ENCODE assay signal across 8 mouse cellular contexts in the genomic region with DNA sequence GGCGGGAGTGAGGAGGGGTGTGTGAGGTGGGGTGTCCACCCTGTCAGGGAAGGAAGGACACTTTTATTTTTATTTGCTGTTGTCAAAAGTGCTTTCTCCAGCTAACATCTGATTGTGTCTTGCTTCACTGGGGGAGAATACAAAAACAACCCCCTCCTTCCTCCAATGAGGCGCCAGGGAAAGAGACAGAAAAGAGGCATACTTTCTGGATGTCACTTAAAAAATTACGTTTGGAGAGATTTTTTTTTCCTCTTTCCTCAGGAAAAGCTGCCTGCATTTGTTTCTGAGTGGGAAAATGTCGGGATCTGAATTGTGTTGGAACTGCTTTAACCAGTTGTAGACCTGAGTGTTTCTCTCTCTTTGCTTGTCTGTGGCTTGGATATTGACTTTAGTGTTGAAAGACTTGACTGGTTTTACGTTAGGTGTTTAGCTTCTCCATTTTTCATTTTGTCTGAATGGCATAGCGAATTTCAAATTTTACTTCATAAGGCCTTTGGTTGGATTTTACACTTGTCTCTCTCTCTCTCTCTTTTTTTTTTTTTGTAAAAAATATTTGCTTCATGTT. TPM values are rescaled to one million over a fixed set of nuclear protein-coding genes. Genes with fewer than 3 reads are reported as not detected.
DNase-seq lines count a peak whose midpoint lies in the region; ATAC-seq and TF ChIP-seq lines count a peak whose summit lies in the region.

No protein-coding gene starts in this region.

- H3K27me3 ChIP-seq in heart, embryonic 14.5 days (ENCODE audit: control insufficient read depth, insufficient read depth, low read length) = no peaks in the 10 kb centered on the region
- H3K27me3 ChIP-seq in liver, embryonic 15.5 days = no peaks in the 10 kb centered on the region
- H3K27me3 ChIP-seq in stomach, embryonic 15.5 days (replicated peaks) = no peaks in the 10 kb centered on the region

- no peaks in the 10 kb centered on the region for H3K36me3 ChIP-seq in heart, embryonic 14.5 days (ENCODE audit: control insufficient read depth, insufficient read depth, low read length)
- H3K36me3 ChIP-seq in liver, embryonic 15.5 days (replicated peaks) = no peaks in the 10 kb centered on the region
- H3K36me3 ChIP-seq in stomach, embryonic 15.5 days = no peaks in the 10 kb centered on the region

- H3K4me1 ChIP-seq in bone marrow macrophage, adult 2 months (ENCODE audit: control insufficient read depth, insufficient read depth, low read length) = peaks cover 6% of the 10 kb centered on the region; the same call in 1 of the 2 replicates
- peaks cover 0 to 8% of the 10 kb centered on the region in 2 experiments; a peak in 2 of 4 replicates for H3K4me1 ChIP-seq in heart, embryonic 14.5 days (ENCODE audit: control insufficient read depth in 2 of 2, insufficient read depth in 2 of 2, low read length in 2 of 2)
- peaks cover 14% of the 10 kb centered on the region for H3K4me1 ChIP-seq in liver, embryonic 15.5 days (replicated peaks)
- peaks cover 3% of the 10 kb centered on the region; the same call in 1 of the 2 replicates for H3K4me1 ChIP-seq in stomach, embryonic 15.5 days

- peak; percentile 4 to 10 for DNase-seq in layer of hippocampus, postnatal 14 days (ENCODE audit: low spot score in 2 of 2)
- DNase-seq in layer of hippocampus, adult 18-20 months (ENCODE audit: low spot score in 2 of 2) = no peak
- DNase-seq in cerebellum, postnatal 14 days = no peak
- DNase-seq in urinary bladder, postnatal 36 days (ENCODE audit: low spot score in 2 of 2) = no peak

- peak overlapping the region; percentile 96 for H3K9ac ChIP-seq in heart, embryonic 14.5 days (ENCODE audit: low read length)
- H3K9ac ChIP-seq in liver, embryonic 15.5 days = peak overlapping the region; percentile 92
- peak overlapping the region; percentile 92 for H3K9ac ChIP-seq in stomach, embryonic 15.5 days

- 7% methylated on average over 5 of the region's 6 CpGs for WGBS in heart, embryonic 14.5 days
- 3% methylated on average over 6 of the region's 6 CpGs for WGBS in liver, embryonic 15.5 days (ENCODE audit: insufficient replicate concordance)
- 4% methylated on average over 6 of the region's 6 CpGs for WGBS in stomach, embryonic 15.5 days

- H3K27ac ChIP-seq in bone marrow macrophage, adult 2 months (ENCODE audit: insufficient read depth, low read depth, low read length) = peak overlapping the region; percentile 3; the same call in 1 of the 2 replicates
- peak overlapping the region; percentile 95 for H3K27ac ChIP-seq in heart, embryonic 14.5 days (replicated peaks in 1 of 2; ENCODE audit: control insufficient read depth in 1 of 2, insufficient read depth in 1 of 2, low read depth in 2 of 2, low read length in 2 of 2)
- peak overlapping the region; percentile 89 for H3K27ac ChIP-seq in liver, embryonic 15.5 days (replicated peaks)
- H3K27ac ChIP-seq in stomach, embryonic 15.5 days = peak overlapping the region; percentile 97

- no peak for TF ChIP-seq CTCF in bone marrow macrophage, adult 2 months (IDR thresholded peaks at IDR 0.05; ENCODE audit: low read depth, low read length)

- TF ChIP-seq POLR2A in bone marrow macrophage, adult 2 months (IDR thresholded peaks at IDR 0.05; ENCODE audit: borderline replicate concordance, low read depth, low read length) = no peak

- H3K9me3 ChIP-seq in heart, embryonic 14.5 days (ENCODE audit: control insufficient read depth, low read length) = no peaks in the 10 kb centered on the region
- no peaks in the 10 kb centered on the region for H3K9me3 ChIP-seq in liver, embryonic 15.5 days (replicated peaks)
- H3K9me3 ChIP-seq in stomach, embryonic 15.5 days = no peaks in the 10 kb centered on the region

- peak overlapping the region; percentile 86 for H3K4me2 ChIP-seq in heart, embryonic 14.5 days (ENCODE audit: low read length)
- H3K4me2 ChIP-seq in liver, embryonic 15.5 days = peak overlapping the region; percentile 80
- peak overlapping the region; percentile 58 for H3K4me2 ChIP-seq in stomach, embryonic 15.5 days

- H3K4me3 ChIP-seq in bone marrow macrophage, adult 2 months (ENCODE audit: insufficient read depth, low read length) = peak overlapping the region; percentile 88
- peak overlapping the region; percentile 85 to 97 for H3K4me3 ChIP-seq in heart, embryonic 14.5 days (ENCODE audit: control insufficient read depth in 1 of 2, insufficient read depth in 1 of 2, low read depth in 1 of 2, low read length in 2 of 2)
- peak overlapping the region; percentile 98 for H3K4me3 ChIP-seq in liver, embryonic 15.5 days (replicated peaks)
- peak overlapping the region; percentile 80 for H3K4me3 ChIP-seq in stomach, embryonic 15.5 days (replicated peaks)

- ATAC-seq in heart, embryonic 14.5 days (ENCODE audit: insufficient number of reproducible peaks, insufficient read depth, low FRiP score, low read depth) = no peak
- no peak for ATAC-seq in liver, embryonic 15.5 days (ENCODE audit: insufficient read depth)
- ATAC-seq in stomach, embryonic 15.5 days (ENCODE audit: insufficient read depth, low FRiP score, low read depth) = no peak

RNA-seq across cellular contexts. Expression of a gene that starts 0.3 kb away (rescaled TPM):
- 10 to 100 TPM; 63.2 to 68.1 TPM for total RNA-seq in layer of hippocampus, postnatal 14 days (2021)
- 10 to 100 TPM; 69.8 to 88.4 TPM for total RNA-seq in layer of hippocampus, adult 18-20 months (2021)
- polyA plus RNA-seq in bone marrow macrophage, adult 2 months (2012; ENCODE audit: insufficient read depth, insufficient read length, missing spikeins) = 38.0 and 45.1 TPM in 2 replicates
- 82.5 and 84.8 TPM in 2 replicates for polyA plus RNA-seq in heart, embryonic 14.5 days (2014; fragmentation: Nextera tagmentation; extraction: Ambion mirVana)
- 29.3 and 31.0 TPM in 2 replicates for polyA plus RNA-seq in liver, embryonic 15.5 days (2015; fragmentation: Nextera tagmentation; extraction: Ambion mirVana)
- polyA plus RNA-seq in stomach, embryonic 15.5 days (2015; fragmentation: Nextera tagmentation; extraction: Ambion mirVana) = 90.9 and 106 TPM in 2 replicates

RNA-seq across cellular contexts. Expression of a gene that starts 1.1 kb away (rescaled TPM):
- 100 to 1,000 TPM in 1 of 2 experiments, 10 to 100 TPM in 1; 99.6 to 114 TPM for total RNA-seq in layer of hippocampus, postnatal 14 days (2021)
- 100 to 1,000 TPM; 118 to 124 TPM for total RNA-seq in layer of hippocampus, adult 18-20 months (2021)
- polyA plus RNA-seq in bone marrow macrophage, adult 2 months (2012; ENCODE audit: insufficient read depth, insufficient read length, missing spikeins) = 20.4 and 20.6 TPM in 2 replicates
- 22.8 and 26.2 TPM in 2 replicates for polyA plus RNA-seq in heart, embryonic 14.5 days (2014; fragmentation: Nextera tagmentation; extraction: Ambion mirVana)
- polyA plus RNA-seq in liver, embryonic 15.5 days (2015; fragmentation: Nextera tagmentation; extraction: Ambion mirVana) = 5.6 and 7.6 TPM in 2 replicates
- polyA plus RNA-seq in stomach, embryonic 15.5 days (2015; fragmentation: Nextera tagmentation; extraction: Ambion mirVana) = 24.6 and 29.1 TPM in 2 replicates

Comparison
In these comparisons a context has a peak if more than half of its experiments do, and no peak if none do; other contexts are left out.
1. DNase-seq: peak in layer of hippocampus, postnatal 14 days (2 of 2); none in layer of hippocampus, adult 18-20 months (0 of 2), cerebellum, postnatal 14 days (0 of 2) and urinary bladder, postnatal 36 days (0 of 2).
2. H3K27ac ChIP-seq: peak in every context shown above with its lines; median percentile 97 in stomach, embryonic 15.5 days; 95 in heart, embryonic 14.5 days; 89 in liver, embryonic 15.5 days; 3 in bone marrow macrophage, adult 2 months.
3. Peak in every context shown above with its lines, with median percentiles within 50 percentile points of each other: H3K4me3 ChIP-seq, H3K4me2 ChIP-seq and H3K9ac ChIP-seq.